Mouse (Mus musculus) liver, embryonic 14.5 days (tissue): ENCODE measurements around the gene Odf2l.

Experiments used
- CTCF ChIP-seq: IDR thresholded peaks from 2 replicates; pipeline ENCODE4 v1.5.1; 2016; ENCODE audit warnings: antibody characterized with exemption, low read depth, control low read depth
- EP300 ChIP-seq: IDR thresholded peaks from 2 replicates; pipeline ENCODE4 v1.6.1; 2016; ENCODE audit warnings: antibody characterized with exemption, low read depth

- no peak for TF ChIP-seq EP300
- peak; percentile 57 for TF ChIP-seq CTCF
Observed at GRCm38 (mm10) chr3:145131210-145131868, 13.0 kb downstream of the Odf2l start.
